Mouse (Mus musculus) midbrain, embryonic 11.5 days (tissue): ENCODE measurements at regions not wholly inside any gene's neighbourhood (a gene's known extent, or its start where the extent isn't known, plus 50 kb on each side); places are given as distances from the start of the nearest gene placed in this dataset.

Experiments used
- ATAC-seq: fragments of 200-750 bp; cut with Nextera tagmentation; 2 replicates; pipeline ENCODE4 v1.8.0; 2017; ENCODE audit warnings: moderate TSS enrichment, moderate library complexity; ENCODE audit not compliant: low FRiP score
- DNase-seq: peaks from one replicate; pipeline ENCODE4 v3.0.0; 2015; ENCODE audit warnings: low spot score; ENCODE audit errors: missing footprints
- H3K27ac ChIP-seq: fragments of 300-500 bp; sonication (generic); 2 replicates; pipeline ENCODE4 v1.5.1; 2014; ENCODE audit warnings: low read depth, low read length
- H3K27me3 ChIP-seq: fragments of 300-500 bp; sonication (generic); 2 replicates; pipeline ENCODE4 v1.6.1; 2014; ENCODE audit warnings: mild to moderate bottlenecking, low read length, moderate library complexity, mixed read lengths; ENCODE audit not compliant: control insufficient read depth, insufficient read depth
- H3K36me3 ChIP-seq: fragments of 300-500 bp; sonication (generic); 2 replicates; pipeline ENCODE4 v1.6.1; 2014; ENCODE audit warnings: mild to moderate bottlenecking, low read length, moderate library complexity, mixed read lengths; ENCODE audit not compliant: control insufficient read depth, insufficient read depth
- H3K4me1 ChIP-seq: fragments of 300-500 bp; sonication (generic); 2 replicates; pipeline ENCODE4 v1.6.1; 2014; ENCODE audit warnings: low read length; ENCODE audit not compliant: control insufficient read depth, insufficient read depth
- H3K4me2 ChIP-seq: fragments of 300-500 bp; sonication (generic); 2 replicates; pipeline ENCODE4 v1.6.1; 2014; ENCODE audit warnings: mild to moderate bottlenecking, moderate library complexity
- H3K4me3 ChIP-seq: fragments of 300-500 bp; sonication (generic); 2 replicates; pipeline ENCODE4 v1.5.1; 2014; ENCODE audit warnings: low read depth, low read length
- H3K9ac ChIP-seq: fragments of 300-500 bp; sonication (generic); 2 replicates; pipeline ENCODE4 v1.6.1; 2014; ENCODE audit warnings: low read length
- H3K9me3 ChIP-seq: fragments of 300-500 bp; sonication (generic); 2 replicates; pipeline ENCODE4 v1.6.1; 2016; ENCODE audit warnings: low read length; ENCODE audit not compliant: control insufficient read depth
- WGBS: fragments of 180-500 bp; shearing (Covaris S2); extraction: QIAGEN DNeasy Blood & Tissue Kit; methylation state at CpG from one replicate; pipeline ENCODE4 v1.1.7; 2014; 5-methylcytosine and 5-hydroxymethylcytosine counted together

DNA sequence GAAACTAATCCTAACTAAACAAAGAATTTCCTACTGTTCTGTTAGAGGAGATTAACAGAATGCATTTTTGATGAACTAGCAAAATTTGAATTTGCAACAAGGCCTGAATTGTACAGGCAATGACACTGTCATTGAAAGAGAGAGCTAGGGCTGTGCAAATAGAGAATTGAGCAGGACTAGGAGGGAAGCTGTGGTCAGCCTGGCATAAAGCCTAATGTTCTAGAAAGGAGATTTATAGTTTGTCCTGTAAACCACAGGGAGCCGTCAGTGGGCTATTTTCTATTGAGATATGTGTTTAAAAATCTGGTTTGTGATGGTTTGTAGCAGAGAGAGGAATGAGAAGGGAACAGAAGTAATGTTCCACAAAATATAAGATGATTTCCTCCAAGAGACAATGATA is 317.9 kb downstream of the Aldoart1 start:
- WGBS: 73% methylated on average over 1 of the region's 1 CpGs
- H3K4me3 ChIP-seq: no peak overlapping the region
- no peak overlapping the region for H3K9ac ChIP-seq
- no peaks in the 10 kb centered on the region for H3K36me3 ChIP-seq
- no peaks in the 10 kb centered on the region for H3K27me3 ChIP-seq
- no peak overlapping the region for H3K4me2 ChIP-seq
- ATAC-seq (no peak), DNase-seq (no peak)
- no peak overlapping the region for H3K27ac ChIP-seq
- no peaks in the 10 kb centered on the region for H3K9me3 ChIP-seq
- H3K4me1 ChIP-seq: no peaks in the 10 kb centered on the region

DNA sequence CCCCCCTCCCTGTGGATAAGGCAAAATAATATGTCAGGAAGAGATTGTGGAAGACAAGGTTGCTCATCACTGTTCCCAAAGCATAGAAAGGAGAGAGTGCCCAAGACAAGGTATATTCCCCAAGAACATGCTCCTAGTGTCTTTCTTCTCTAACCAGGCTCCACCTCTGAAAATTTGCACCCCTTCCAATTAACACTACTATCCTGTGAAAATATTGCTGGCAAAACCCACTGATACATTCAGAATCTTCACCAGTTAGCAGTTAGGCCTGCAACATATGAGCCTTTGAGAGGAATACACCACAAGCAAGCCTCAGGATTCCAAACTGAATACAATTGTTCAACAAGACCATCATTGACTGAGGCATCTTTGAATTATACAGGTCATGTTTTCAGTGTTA is 323.9 kb upstream of the Tle1 start:
- Histone ChIP-seq H3K4me2 (no peak overlapping the region), H3K27me3 (no peaks in the 10 kb centered on the region), H3K9me3 (no peaks in the 10 kb centered on the region), H3K4me1 (no peaks in the 10 kb centered on the region), H3K9ac (no peak overlapping the region), H3K27ac (no peak overlapping the region), H3K36me3 (no peaks in the 10 kb centered on the region), H3K4me3 (no peak overlapping the region)
- DNase-seq: no peak
- no peak for ATAC-seq

DNA sequence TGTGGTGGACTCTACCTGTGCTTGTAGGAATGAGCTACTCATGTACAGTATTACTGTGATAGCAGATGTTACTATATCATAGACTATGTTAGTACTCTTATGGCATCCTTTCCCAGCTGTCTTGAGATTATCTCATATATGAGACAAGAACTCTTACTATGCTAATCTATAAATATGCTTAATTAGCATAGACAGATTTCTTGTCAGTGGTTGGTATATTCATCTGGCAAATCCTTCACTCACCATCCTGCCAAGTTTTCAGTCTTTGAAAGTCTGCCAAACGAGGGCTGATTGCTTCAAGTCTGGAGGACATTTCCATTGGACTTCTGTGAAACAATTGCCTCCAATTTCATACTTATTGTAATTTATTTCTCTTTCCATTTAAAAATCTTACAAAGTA is 323.4 kb upstream of the Tle1 start:
- H3K9me3 ChIP-seq: no peaks in the 10 kb centered on the region
- ATAC-seq: no peak
- no peak overlapping the region for H3K4me2 ChIP-seq
- no peak overlapping the region for H3K9ac ChIP-seq
- DNase-seq: no peak
- H3K4me1 ChIP-seq: no peaks in the 10 kb centered on the region
- no peaks in the 10 kb centered on the region for H3K27me3 ChIP-seq
- WGBS: 88% methylated on average over 1 of the region's 1 CpGs
- no peak overlapping the region for H3K27ac ChIP-seq
- H3K36me3 ChIP-seq: no peaks in the 10 kb centered on the region
- H3K4me3 ChIP-seq: no peak overlapping the region

DNA sequence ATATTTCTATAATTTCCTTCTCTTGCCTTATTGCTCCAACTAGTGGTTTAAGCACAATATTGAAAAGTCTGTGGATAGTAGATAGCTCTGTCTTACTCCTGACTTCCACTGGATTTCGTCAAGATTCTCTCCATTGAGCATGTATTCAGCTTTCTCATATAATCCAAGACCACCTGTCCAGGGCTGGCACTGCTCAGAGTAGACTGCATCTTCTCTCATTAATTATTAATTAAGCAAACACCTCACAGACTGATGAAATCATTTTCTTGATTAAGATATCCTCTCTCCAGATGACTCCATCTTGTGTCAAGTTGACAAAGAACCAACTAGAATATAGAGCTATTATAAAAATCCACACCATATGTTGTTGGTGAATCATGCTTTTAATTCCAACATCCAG is 310.5 kb upstream of the Tle1 start:
- Histone ChIP-seq H3K27ac (no peak overlapping the region), H3K4me1 (no peaks in the 10 kb centered on the region), H3K36me3 (no peaks in the 10 kb centered on the region), H3K9ac (no peak overlapping the region), H3K4me3 (no peak overlapping the region), H3K27me3 (no peaks in the 10 kb centered on the region), H3K4me2 (no peak overlapping the region), H3K9me3 (no peaks in the 10 kb centered on the region)
- 76% methylated on average over 1 of the region's 1 CpGs for WGBS
- ATAC-seq: 0 out of 2 replicates have a peak, but pooled peaks have one; percentile 35
- DNase-seq: no peak

DNA sequence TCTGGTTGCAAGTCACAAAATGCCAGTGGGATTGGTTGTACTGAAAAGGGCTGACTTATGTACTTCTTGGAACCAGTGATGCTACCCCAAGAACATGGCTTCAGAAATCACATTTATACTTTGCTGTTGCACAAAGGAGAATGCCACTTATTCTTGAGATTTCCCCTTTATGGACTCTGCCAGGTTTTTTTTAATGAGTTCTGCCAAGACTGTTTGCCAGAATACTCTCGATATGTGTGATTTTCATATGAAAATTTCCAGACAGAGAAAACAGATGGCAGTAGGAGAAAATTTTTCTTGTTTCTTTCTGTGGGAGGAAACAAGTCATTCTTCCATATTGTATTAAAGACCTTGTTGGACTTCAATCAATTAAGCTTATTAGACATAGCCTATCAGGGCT is 281.0 kb upstream of the Tle1 start:
- H3K4me2 ChIP-seq: no peak overlapping the region
- H3K9ac ChIP-seq: no peak overlapping the region
- no peak overlapping the region for H3K27ac ChIP-seq
- H3K36me3 ChIP-seq: no peaks in the 10 kb centered on the region
- DNase-seq: no peak
- no peaks in the 10 kb centered on the region for H3K27me3 ChIP-seq
- ATAC-seq: no peak
- H3K9me3 ChIP-seq: no peaks in the 10 kb centered on the region
- no peaks in the 10 kb centered on the region for H3K4me1 ChIP-seq
- WGBS: 96% methylated on average over 1 of the region's 1 CpGs
- no peak overlapping the region for H3K4me3 ChIP-seq

DNA sequence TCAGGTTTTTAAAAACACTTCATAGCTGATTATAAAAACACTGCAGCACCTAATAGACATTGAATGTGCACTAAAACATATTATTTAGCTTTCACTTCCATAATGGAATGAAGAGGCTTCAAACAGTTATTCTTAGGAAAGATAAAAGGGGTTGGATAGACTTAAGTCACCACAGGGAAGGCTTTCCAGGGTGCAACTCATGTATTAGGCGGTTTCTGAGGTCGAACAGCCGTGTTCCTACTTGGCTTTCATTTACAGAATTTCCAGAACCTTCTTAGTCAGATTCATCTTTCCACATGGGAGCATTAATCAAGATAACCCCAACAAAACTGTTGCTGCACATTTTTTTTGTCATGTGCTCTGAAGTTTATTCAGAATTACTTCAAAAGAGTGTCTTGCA is 279.8 kb upstream of the Tle1 start:
- 77% methylated on average over 3 of the region's 3 CpGs for WGBS
- no peak overlapping the region for H3K9ac ChIP-seq
- ATAC-seq: no peak
- no peaks in the 10 kb centered on the region for H3K4me1 ChIP-seq
- H3K27me3 ChIP-seq: no peaks in the 10 kb centered on the region
- no peaks in the 10 kb centered on the region for H3K36me3 ChIP-seq
- no peaks in the 10 kb centered on the region for H3K9me3 ChIP-seq
- no peak overlapping the region for H3K4me3 ChIP-seq
- H3K27ac ChIP-seq: no peak overlapping the region
- DNase-seq: no peak
- no peak overlapping the region for H3K4me2 ChIP-seq

DNA sequence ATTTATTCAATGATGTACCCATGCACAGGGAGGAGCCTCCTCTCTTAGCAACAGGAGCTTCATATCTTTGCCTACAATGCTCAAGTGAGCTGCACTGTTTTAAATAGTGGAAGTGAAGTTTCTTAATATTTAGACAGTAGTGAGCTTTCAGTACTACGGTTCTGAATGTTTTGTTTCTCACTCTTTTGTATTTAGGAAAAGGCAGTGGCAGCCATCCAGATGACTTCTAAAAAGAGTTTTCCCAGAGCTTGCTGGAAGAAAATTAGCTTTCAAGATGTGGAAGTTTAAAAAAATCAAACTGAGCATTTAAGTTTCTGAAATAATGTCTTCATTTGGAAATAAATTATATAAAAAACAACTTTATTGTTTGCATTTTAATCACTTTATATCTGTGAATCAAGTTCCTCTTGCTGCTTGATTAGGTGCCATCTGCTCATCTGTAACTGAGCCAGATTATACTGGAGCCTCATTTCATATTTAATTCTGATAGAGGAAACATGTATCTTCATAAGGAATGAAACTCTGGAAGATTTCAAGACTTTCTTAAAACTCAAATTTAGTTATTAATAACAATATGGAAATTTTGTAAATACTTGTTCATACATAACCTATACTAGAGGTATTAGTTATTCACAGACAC is 268.6 kb upstream of the Tle1 start:
- DNase-seq: no peak
- H3K4me3 ChIP-seq: no peak overlapping the region
- no peak for ATAC-seq
- no peak overlapping the region for H3K9ac ChIP-seq
- no peaks in the 10 kb centered on the region for H3K27me3 ChIP-seq
- H3K36me3 ChIP-seq: no peaks in the 10 kb centered on the region
- H3K27ac ChIP-seq: no peak overlapping the region
- WGBS: 79% methylated on average over 1 of the region's 1 CpGs
- no peaks in the 10 kb centered on the region for H3K9me3 ChIP-seq
- H3K4me2 ChIP-seq: no peak overlapping the region
- no peaks in the 10 kb centered on the region for H3K4me1 ChIP-seq

DNA sequence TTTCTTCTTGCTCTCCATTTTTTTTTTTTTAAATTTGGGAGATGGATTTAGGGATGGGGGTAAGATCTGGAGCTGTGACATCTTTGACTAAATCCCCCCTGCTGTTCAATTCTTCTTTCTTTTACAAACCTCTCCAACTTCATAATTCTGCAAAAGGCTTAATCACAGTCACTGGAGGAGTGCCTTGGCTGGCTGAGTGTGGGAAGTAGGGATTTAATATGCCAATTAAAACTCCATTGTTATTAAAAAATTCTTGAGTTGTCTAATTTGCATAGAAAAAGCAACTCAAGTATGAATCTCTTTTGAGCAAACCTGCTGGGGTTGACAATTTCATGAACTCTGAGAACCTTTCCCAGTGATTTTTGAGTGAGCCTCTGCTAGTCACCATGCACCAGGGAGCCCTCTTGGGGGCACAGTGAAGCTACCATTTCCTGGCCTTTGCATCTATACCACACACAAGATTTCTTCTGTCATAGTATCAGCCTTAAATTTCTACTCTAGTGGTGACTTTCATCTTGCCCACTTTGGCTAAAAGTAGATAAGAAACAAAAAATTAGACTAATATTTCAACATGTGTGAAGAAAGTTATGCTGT is 243.6 kb upstream of the Tle1 start:
- H3K4me3 ChIP-seq: no peak overlapping the region
- H3K27ac ChIP-seq: no peak overlapping the region
- ATAC-seq: no peak
- H3K9ac ChIP-seq: no peak overlapping the region
- no peaks in the 10 kb centered on the region for H3K9me3 ChIP-seq
- DNase-seq: no peak
- no peaks in the 10 kb centered on the region for H3K27me3 ChIP-seq
- no peak overlapping the region for H3K4me2 ChIP-seq
- peaks cover 4% of the 10 kb centered on the region; the same call in 1 of the 2 replicates for H3K4me1 ChIP-seq
- no peaks in the 10 kb centered on the region for H3K36me3 ChIP-seq

DNA sequence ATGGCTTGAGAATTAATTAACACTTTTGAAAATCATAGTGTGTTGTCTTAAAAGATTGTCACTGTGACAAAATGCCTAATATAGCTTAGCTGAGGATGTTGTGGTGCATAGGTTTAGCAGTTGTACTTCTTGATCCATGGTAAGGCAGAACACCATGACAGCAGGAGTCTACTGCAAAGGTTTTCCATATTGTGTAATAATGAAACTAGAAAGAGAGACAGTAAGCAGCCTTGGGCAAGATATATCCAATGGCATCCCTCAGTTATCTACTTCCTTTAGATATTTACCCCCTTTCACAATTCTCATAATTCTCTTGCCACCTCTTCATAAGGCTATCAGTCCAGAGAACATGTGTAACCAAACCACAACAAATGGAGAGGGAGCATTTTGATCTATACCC is 236.6 kb upstream of the Tle1 start:
- Histone ChIP-seq H3K4me2 (no peak overlapping the region), H3K4me1 (no peaks in the 10 kb centered on the region), H3K27ac (no peak overlapping the region), H3K9me3 (no peaks in the 10 kb centered on the region), H3K4me3 (no peak overlapping the region), H3K9ac (no peak overlapping the region), H3K27me3 (no peaks in the 10 kb centered on the region), H3K36me3 (no peaks in the 10 kb centered on the region)
- DNase-seq (no peak), ATAC-seq (no peak)
